Mouse (Mus musculus) adrenal gland, postnatal 4 days (tissue): ENCODE measurements around the gene Gss. TPM values are rescaled to one million over a fixed set of nuclear protein-coding genes. Genes with fewer than 3 reads are reported as not detected.

Experiments used
- DNase-seq, 2 experiments: peaks; one replicate each; pipeline ENCODE4 v3.0.0; 2021 to 2022; ENCODE audit warnings: low spot score in 2 of 2, mixed read lengths in 2 of 2
- microRNA-seq: library from miRNA; unstranded; fragments of <30 nt; microRNA quantifications from one replicate; pipeline ENCODE4 v1.2.0, GENCODE M21; 2021
- total RNA-seq, 2 experiments: library from RNA; stranded (reverse); gene quantifications; 2 replicates each; pipeline ENCODE4 v1.2.3; 2021

Gss gene
- total RNA-seq, 2 experiments from 2014 or later: 38.7 to 39.6 TPM

- DNase-seq: peak; percentile 89 to 96
Observed at GRCm38 (mm10) chr2:155517455-155518423, 74.9 kb downstream of the Gss start, which contains the start of the genes Acss2 and Ggt7. Gene Acss2, plus strand, starts transcription at chr2:155517948. Gene Ggt7, minus strand, starts transcription at chr2:155518237.

- DNase-seq: peak in 1 of 2 experiments; percentile 37
Observed at GRCm38 (mm10) chr2:155515941-155516340, 76.7 kb downstream of the Gss start.

GRCm38 (mm10) chr2:155514666-155515065, 77.9 kb downstream of the Gss start:
- DNase-seq: peak; percentile 37 to 43

GRCm38 (mm10) chr2:155513543-155513942, 79.1 kb downstream of the Gss start:
- DNase-seq: no peak

Small RNA genes within 50 kb of the gene (microRNA-seq; reads per million reads assigned to microRNA genes)
- 6.0 reads per million, percentile 17 among the genes with 10 or more reads in this experiment for gene Mir499

Other genes starting within 250 kb of the Gss start
- 10 to 100 TPM; 34.2 to 36.4 TPM for gene Pigu, start 235.4 kb downstream of the Gss start, total RNA-seq
- gene Trp53inp2, start 211.8 kb downstream of the Gss start, total RNA-seq: 100 to 1,000 TPM; 156 to 163 TPM
- gene Ncoa6, start 118.9 kb downstream of the Gss start, total RNA-seq: 10 to 100 TPM; 54.8 to 65.8 TPM
- 10 to 100 TPM; 20.5 to 26.1 TPM for gene Acss2, start 74.9 kb downstream of the Gss start, total RNA-seq
- gene Ggt7, start 74.6 kb downstream of the Gss start, total RNA-seq: 1 to 10 TPM; 7.5 to 8.2 TPM
- 1 to 10 TPM in 1 of 2 experiments, under 1 TPM in 1; 0.62 to 1.8 TPM for gene Myh7b, start 18.4 kb upstream of the Gss start, total RNA-seq
- gene Trpc4ap, start 99.6 kb upstream of the Gss start, total RNA-seq: 100 to 1,000 TPM; 129 to 141 TPM
- gene Edem2, start 136.7 kb upstream of the Gss start, total RNA-seq: 10 to 100 TPM; 42.0 to 43.8 TPM
- gene Gm17581, start 143.1 kb upstream of the Gss start, total RNA-seq: not detected
- gene Procr, start 158.3 kb upstream of the Gss start, total RNA-seq: 10 to 100 TPM; 30.2 to 32.7 TPM
- gene Mmp24, start 182.5 kb upstream of the Gss start, total RNA-seq: 1 to 10 TPM; 5.3 to 6.9 TPM
- gene BC029722, start 226.6 kb upstream of the Gss start, total RNA-seq: 10 to 100 TPM; 72.5 to 72.6 TPM
- 100 to 1,000 TPM; 137 to 148 TPM for gene Eif6, start 234.1 kb upstream of the Gss start, total RNA-seq
- gene Fam83c, start 242.0 kb upstream of the Gss start, total RNA-seq: not detected